Mouse (Mus musculus): ENCODE measurements at regions not wholly inside any gene's neighbourhood (a gene's known extent, or its start where the extent isn't known, plus 50 kb on each side); places are given as distances from the start of the nearest gene placed in this dataset.

- no peak for TF ChIP-seq POLR2A (IDR thresholded peaks at IDR 0.05; ENCODE audit: borderline replicate concordance, extremely low read depth, low read depth, low read length)
- TF ChIP-seq CTCF (IDR thresholded peaks at IDR 0.05; ENCODE audit: insufficient read depth, low read length), result no peak
Measured at GRCm38 (mm10) chr2:159003187-159003497, 208.5 kb downstream of the Dhx35 start.
